ENCODE assay signal across 8 mouse cellular contexts in the genomic region with DNA sequence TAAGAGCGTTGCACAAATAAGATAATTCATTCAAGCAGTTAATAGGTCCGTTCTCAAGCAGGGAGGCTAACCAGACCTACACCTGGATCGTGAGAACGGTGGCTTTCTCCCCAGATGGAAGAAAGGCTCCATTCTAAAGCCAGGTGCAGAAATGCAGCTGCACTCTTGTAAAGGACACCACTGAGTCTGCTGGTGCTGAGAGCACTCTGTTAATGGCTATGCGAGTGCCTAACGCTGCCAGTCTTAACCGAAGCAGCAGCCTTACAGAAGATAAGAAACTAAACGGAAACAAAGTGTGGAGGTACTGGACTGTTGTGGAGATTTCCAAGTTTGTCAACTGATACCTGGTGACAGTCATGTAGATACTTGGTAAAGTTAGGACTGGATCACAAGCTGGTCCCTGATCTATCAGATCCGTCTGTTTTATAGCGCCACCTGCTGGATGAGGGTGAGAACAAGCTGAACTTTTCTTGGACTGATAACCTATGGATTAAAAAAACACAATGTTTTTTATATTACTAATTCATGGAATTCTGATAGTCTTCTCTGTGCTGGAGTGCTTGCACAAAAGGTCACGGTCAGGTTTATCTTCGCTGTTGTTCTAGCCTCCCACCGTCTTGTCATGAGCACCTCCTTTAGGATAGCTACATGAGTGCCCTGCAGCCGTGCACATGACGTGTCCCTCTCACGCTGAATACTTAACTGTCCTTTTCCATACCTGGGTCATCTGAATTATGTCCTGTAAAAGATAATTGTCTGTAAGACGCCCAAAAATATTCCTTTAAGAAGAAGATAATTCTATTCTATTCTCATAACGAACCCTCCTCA. TPM values are rescaled to one million over a fixed set of nuclear protein-coding genes. Genes with fewer than 3 reads are reported as not detected.
DNase-seq lines count a peak whose midpoint lies in the region; ATAC-seq and TF ChIP-seq lines count a peak whose summit lies in the region.

No protein-coding gene starts in this region.

- no peaks in the 10 kb centered on the region for H3K4me1 ChIP-seq in cerebellum, adult 2 months (ENCODE audit: control insufficient read depth, insufficient read depth, low read length)
- peaks cover 7% of the 10 kb centered on the region for H3K4me1 ChIP-seq in midbrain, embryonic 10.5 days

- H3K27me3 ChIP-seq in cerebellum, adult 2 months (ENCODE audit: control insufficient read depth, insufficient read depth, low read length): no peaks in the 10 kb centered on the region
- no peaks in the 10 kb centered on the region for H3K27me3 ChIP-seq in midbrain, embryonic 10.5 days (ENCODE audit: low read depth, poor library complexity, severe bottlenecking)

- TF ChIP-seq CTCF in cerebellum, adult 2 months (IDR thresholded peaks at IDR 0.05; ENCODE audit: borderline replicate concordance, insufficient read depth, low read depth, low read length): peak; percentile 39; the same call in 1 of the 2 replicates

- peak; percentile 79 for DNase-seq in NIH3T3 (ENCODE audit: low read depth)
- DNase-seq in cerebellum, adult 2 months: peak; percentile 42 to 44
- DNase-seq in frontal cortex, postnatal 10 days (ENCODE audit: low spot score in 2 of 2): peak; percentile 34 to 53
- peak; percentile 85 for DNase-seq in induced T-regulatory cell, adult 2 months (ENCODE audit: low read depth)
- DNase-seq in left cerebral cortex, adult 18-20 months (ENCODE audit: low spot score in 2 of 2): peak; percentile 74 to 80
- DNase-seq in midbrain, embryonic 10.5 days (ENCODE audit: low spot score): peak; percentile 58
- peak; percentile 67 for DNase-seq in right cerebral cortex, postnatal 4 days

- ATAC-seq in monocyte, adult 5-6 weeks (replicated peaks; ENCODE audit: insufficient number of reproducible peaks, low FRiP score, low TSS enrichment, poor library complexity, severe bottlenecking): no peak

- WGBS in cerebellum, adult 2 months: 62% methylated on average over 18 of the region's 18 CpGs
- 66% methylated on average over 18 of the region's 18 CpGs for WGBS in midbrain, embryonic 10.5 days

- H3K9me3 ChIP-seq in midbrain, embryonic 10.5 days (replicated peaks): no peaks in the 10 kb centered on the region

- TF ChIP-seq POLR2A in cerebellum, adult 2 months (IDR thresholded peaks at IDR 0.05; ENCODE audit: borderline replicate concordance, insufficient read depth, low read length): no peak

- no peak overlapping the region for H3K27ac ChIP-seq in cerebellum, adult 2 months (ENCODE audit: insufficient read depth, low read length)
- no peak overlapping the region for H3K27ac ChIP-seq in midbrain, embryonic 10.5 days (replicated peaks)

- H3K4me3 ChIP-seq in cerebellum, adult 2 months (replicated peaks; ENCODE audit: insufficient read depth, low read depth, low read length): no peak overlapping the region
- no peak overlapping the region for H3K4me3 ChIP-seq in midbrain, embryonic 10.5 days

- H3K36me3 ChIP-seq in midbrain, embryonic 10.5 days: no peaks in the 10 kb centered on the region

RNA-seq across cellular contexts. Expression of gene Filip1l, which starts 45.7 kb away (rescaled TPM):
- 1.6 TPM in 2 replicates for polyA plus RNA-seq in cerebellum, adult 2 months (2012; rRNA removed)
- 1 to 10 TPM; 3.1 to 3.2 TPM for total RNA-seq in left cerebral cortex, adult 18-20 months (2021)
- polyA plus RNA-seq in midbrain, embryonic 10.5 days (2016; fragmentation: Nextera tagmentation; extraction: Ambion mirVana): 6.7 and 7.0 TPM in 2 replicates
- 186 to 207 TPM (median 200 TPM) in 3 replicates for total RNA-seq in monocyte, adult 5-6 weeks (2017)

Comparison
In these comparisons a context has a peak if more than half of its experiments do, and no peak if none do; other contexts are left out.
1. RNA of gene Filip1l, which starts 45.7 kb away (total RNA-seq): 186 to 207 TPM in monocyte, adult 5-6 weeks; 3.1 to 3.2 TPM in left cerebral cortex, adult 18-20 months; every median in the first group is over 10 times any median in the second.
2. Peak in every context shown above with its lines, with median percentiles within 50 percentile points of each other: DNase-seq.